Mouse (Mus musculus): ENCODE data around the gene Kif6.

- no peak for TF ChIP-seq CTCF (IDR thresholded peaks at IDR 0.05; ENCODE audit: low read depth, low read length)
- TF ChIP-seq POLR2AphosphoS5 (IDR thresholded peaks at IDR 0.05; ENCODE audit: insufficient replicate concordance, low read depth, low read length) = no peak
- TF ChIP-seq GATA2 (IDR thresholded peaks at IDR 0.05; ENCODE audit: borderline replicate concordance, low read depth, low read length) = no peak
- no peak for TF ChIP-seq GATA1 (IDR thresholded peaks at IDR 0.05; ENCODE audit: borderline replicate concordance, low read length)
- TF ChIP-seq TAL1 (conservative IDR thresholded peaks at IDR 0.05; ENCODE audit: low read depth, low read length) = no peak
These were observed 170.9 kb downstream of the Kif6 start for GRCm38 (mm10) chr17:49785851-49786250.
